In genomic region chr8:122058510-122058909, GRCm38 (mm10) we compare ENCODE assay signal across 30 mouse cellular contexts.
"Had no signal": no experiment of that assay in that cellular context is flagged by ENCODE, and none has a peak within 500 bp of the region (broad histone marks: within the 10 kb centered on the region; RNA-seq: fewer than 3 reads in every experiment).

No protein-coding gene starts in this region.

- H3K4me2 ChIP-seq: limb, embryonic 12.5 days; limb, embryonic 13.5 days; limb, embryonic 15.5 days; liver, embryonic 11.5 days; liver, embryonic 12.5 days; liver, embryonic 13.5 days; liver, embryonic 15.5 days; lung, embryonic 14.5 days; lung, embryonic 15.5 days; midbrain, embryonic 11.5 days; midbrain, embryonic 12.5 days; midbrain, embryonic 13.5 days; midbrain, embryonic 15.5 days; neural tube, embryonic 12.5 days had no signal

- DNase-seq: left cerebral cortex, postnatal 4 days; liver; liver, embryonic 13.5 days; liver, postnatal 0 days; lung, adult 18-20 months; lung, adult 2 months; lung, postnatal 10 days; lung, postnatal 14 days; lung, postnatal 36 days; lung, postnatal 4 days; midbrain, embryonic 14.5 days had no signal

- H3K36me3 ChIP-seq: limb, embryonic 10.5 days; limb, embryonic 12.5 days; limb, embryonic 13.5 days; limb, embryonic 15.5 days; liver, embryonic 12.5 days; liver, embryonic 13.5 days; liver, embryonic 15.5 days; lung, embryonic 15.5 days; midbrain, embryonic 10.5 days; midbrain, embryonic 12.5 days; midbrain, embryonic 13.5 days; midbrain, embryonic 15.5 days; neural tube, embryonic 12.5 days had no signal

- H3K4me1 ChIP-seq: lung, embryonic 15.5 days; midbrain, embryonic 15.5 days; neural tube, embryonic 12.5 days had no signal

- H3K27me3 ChIP-seq: limb, embryonic 13.5 days; limb, embryonic 15.5 days; liver, embryonic 13.5 days; liver, embryonic 15.5 days; midbrain, embryonic 12.5 days; midbrain, embryonic 13.5 days; midbrain, embryonic 15.5 days; neural tube, embryonic 12.5 days had no signal

- H3K4me3 ChIP-seq: limb, embryonic 10.5 days; limb, embryonic 12.5 days; limb, embryonic 13.5 days; limb, embryonic 15.5 days; liver, embryonic 12.5 days; liver, embryonic 13.5 days; liver, embryonic 15.5 days; lung, embryonic 15.5 days; midbrain, embryonic 10.5 days; midbrain, embryonic 12.5 days; midbrain, embryonic 13.5 days; midbrain, embryonic 15.5 days; myocyte; neural tube, embryonic 12.5 days had no signal

- ATAC-seq: liver, embryonic 12.5 days; liver, postnatal 0 days; midbrain, embryonic 13.5 days; midbrain, embryonic 15.5 days; midbrain, embryonic 16.5 days had no signal

- H3K9ac ChIP-seq: limb, embryonic 12.5 days; limb, embryonic 13.5 days; limb, embryonic 15.5 days; liver, embryonic 12.5 days; liver, embryonic 13.5 days; liver, embryonic 14.5 days; liver, embryonic 15.5 days; liver, postnatal 0 days; lung, embryonic 14.5 days; lung, embryonic 15.5 days; midbrain, embryonic 12.5 days; midbrain, embryonic 13.5 days; midbrain, embryonic 15.5 days; neural tube, embryonic 12.5 days had no signal

- H3K9me3 ChIP-seq: limb, embryonic 10.5 days; limb, embryonic 12.5 days; limb, embryonic 13.5 days; limb, embryonic 15.5 days; liver, embryonic 12.5 days; liver, embryonic 13.5 days; liver, embryonic 15.5 days; lung, embryonic 15.5 days; midbrain, embryonic 10.5 days; midbrain, embryonic 12.5 days; midbrain, embryonic 13.5 days; midbrain, embryonic 15.5 days; neural tube, embryonic 12.5 days had no signal

- H3K27ac ChIP-seq: limb, embryonic 10.5 days; limb, embryonic 12.5 days; limb, embryonic 13.5 days; limb, embryonic 15.5 days; liver, embryonic 12.5 days; liver, embryonic 13.5 days; liver, embryonic 14.5 days; liver, embryonic 15.5 days; lung, embryonic 15.5 days; macrophage; midbrain, embryonic 10.5 days; midbrain, embryonic 12.5 days; midbrain, embryonic 13.5 days; midbrain, embryonic 15.5 days; neural tube, embryonic 12.5 days had no signal
